Mouse (Mus musculus) liver, adult 10 weeks (tissue): ENCODE measurements around the gene Gjb6. TPM values are rescaled to one million over a fixed set of nuclear protein-coding genes. Genes with fewer than 3 reads are reported as not detected.

ENCODE experiments used
- polyA plus RNA-seq: library from polyadenylated mRNA; stranded (reverse); fragments of 350-450 nt; fragmentation: Illumina TruSeq; extraction: RNeasy Lipid Tissue Mini Kit (QIAGEN cat#74804); gene quantifications from one replicate; pipeline ENCODE4 v1.2.3, GENCODE M21; 2014; ENCODE audit warnings: low read depth, low replicate concordance

Gene Gjb6
- polyA plus RNA-seq: not detected

GRCm38 (mm10) chr14:57133161-57133661 lies at the start of gene Gjb6:
TSS of gene Gjb6 (minus strand) at chr14:57133611.

GRCm38 (mm10) chr14:57115823-57116544 lies 17.4 kb downstream of the Gjb6 start, which contains the start of gene Gm4491:
TSS of gene Gm4491 (minus strand) at chr14:57115883.

GRCm38 (mm10) chr14:57104106-57105023 lies 29.0 kb downstream of the Gjb6 start, which contains the start of gene Gjb2:
TSS of gene Gjb2 (minus strand) at chr14:57104702.

Other genes starting within 250 kb of the Gjb6 start
- 44.4 TPM for gene Zmym2, start 247.0 kb downstream of the Gjb6 start, polyA plus RNA-seq
- gene Gja3, start 75.5 kb downstream of the Gjb6 start, polyA plus RNA-seq: not detected
- gene Gjb2, start 28.9 kb downstream of the Gjb6 start, polyA plus RNA-seq: 334 TPM
- not detected for gene Gm4491, start 17.7 kb downstream of the Gjb6 start, polyA plus RNA-seq